Mouse (Mus musculus) ES-E14 (cell line): ENCODE measurements around the gene Rnf220.

ENCODE experiments used
- CHD2 ChIP-seq: IDR thresholded peaks from 2 replicates; pipeline ENCODE4 v1.6.1; 2014; ENCODE audit warnings: mild to moderate bottlenecking, low read depth, low read length, inconsistent platforms
- HCFC1 ChIP-seq: IDR thresholded peaks from 2 replicates; pipeline ENCODE4 v1.6.1; 2012; ENCODE audit warnings: low read length, inconsistent platforms, borderline replicate concordance; ENCODE audit not compliant: insufficient read depth
- ZNF384 ChIP-seq: IDR thresholded peaks from 2 replicates; pipeline ENCODE4 v1.6.1; 2012; ENCODE audit warnings: low read depth, low read length, inconsistent platforms

DNA sequence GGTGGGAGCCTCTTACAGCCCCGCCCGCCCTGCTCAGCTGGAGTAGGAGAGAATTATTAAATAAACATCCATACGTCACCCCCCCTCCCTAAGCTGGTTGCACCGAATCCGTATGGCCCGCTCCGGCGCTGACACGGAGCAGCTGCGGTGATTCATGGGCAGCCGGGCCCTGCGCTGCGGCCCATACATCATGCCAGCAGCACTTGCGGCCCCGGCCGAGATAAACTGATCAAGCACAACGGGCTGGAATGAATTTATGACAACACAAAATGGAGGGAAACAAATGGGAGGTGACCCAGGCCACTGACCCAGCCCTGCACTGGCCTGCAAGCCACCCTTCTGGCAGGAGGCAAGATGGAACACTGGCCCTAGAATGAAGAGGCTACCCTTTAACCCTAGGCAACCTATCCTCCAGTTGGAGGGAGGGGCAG is 220.6 kb downstream of the Rnf220 start:
- no peak for TF ChIP-seq ZNF384
- TF ChIP-seq CHD2: no peak
- TF ChIP-seq HCFC1: no peak
